Mouse (Mus musculus) heart, postnatal 0 days (tissue): ENCODE results near the gene Os9. TPM values are rescaled to one million over a fixed set of nuclear protein-coding genes. Genes with fewer than 3 reads are reported as not detected.

Experiments used
- ATAC-seq: fragments of 200-750 bp; cut with Nextera tagmentation; 2 replicates; pipeline ENCODE4 v1.8.0; 2017; ENCODE audit warnings: low read depth, moderate number of reproducible peaks, moderate library complexity; ENCODE audit not compliant: insufficient read depth
- DNase-seq: peaks from one replicate; pipeline ENCODE4 v3.0.0-alpha.2; 2016; ENCODE audit warnings: low spot score
- H3K27ac ChIP-seq: fragments of 300-500 bp; sonication (generic); 2 replicates; pipeline ENCODE4 v1.5.1; 2014; ENCODE audit warnings: low read depth, mild to moderate bottlenecking
- H3K27me3 ChIP-seq: fragments of 300-500 bp; sonication (generic); 2 replicates; pipeline ENCODE4 v1.6.1; 2014; ENCODE audit warnings: low read length, mixed read lengths; ENCODE audit not compliant: control insufficient read depth, insufficient read depth
- H3K36me3 ChIP-seq: fragments of 300-500 bp; sonication (generic); replicated peaks from 2 replicates; pipeline ENCODE4 v1.6.1; 2014; ENCODE audit warnings: low read length, mixed read lengths; ENCODE audit not compliant: control insufficient read depth, insufficient read depth
- H3K4me1 ChIP-seq: fragments of 300-500 bp; sonication (generic); 2 replicates; pipeline ENCODE4 v1.6.1; 2014; ENCODE audit warnings: antibody characterized with exemption; ENCODE audit not compliant: control insufficient read depth, insufficient read depth
- H3K4me2 ChIP-seq: fragments of 300-500 bp; sonication (generic); 2 replicates; pipeline ENCODE4 v1.6.1; 2014; ENCODE audit warnings: low read depth, mild to moderate bottlenecking, low read length, moderate library complexity
- H3K4me3 ChIP-seq: fragments of 300-500 bp; sonication (generic); 2 replicates; pipeline ENCODE4 v1.5.1; 2014; ENCODE audit warnings: low read depth, low read length
- H3K9ac ChIP-seq: fragments of 300-500 bp; sonication (generic); replicated peaks from 2 replicates; pipeline ENCODE4 v1.6.1; 2014; ENCODE audit warnings: low read depth, low read length, mixed read lengths
- H3K9me3 ChIP-seq: fragments of 300-500 bp; sonication (generic); replicated peaks from 2 replicates; pipeline ENCODE4 v1.6.1; 2016; ENCODE audit warnings: low read length; ENCODE audit not compliant: control insufficient read depth
- CTCF ChIP-seq: IDR thresholded peaks from 2 replicates; pipeline ENCODE4 v1.5.1; 2016; ENCODE audit warnings: antibody characterized with exemption, control low read depth, low read depth
- EP300 ChIP-seq: IDR thresholded peaks from 2 replicates; pipeline ENCODE4 v1.6.1; 2016; ENCODE audit warnings: antibody characterized with exemption, low read depth
- WGBS: fragments of 180-500 bp; shearing (Covaris S2); extraction: QIAGEN DNeasy Blood & Tissue Kit; methylation state at CpG from one replicate; pipeline ENCODE4 v1.1.7; 2014; 5-methylcytosine and 5-hydroxymethylcytosine counted together
- polyA plus RNA-seq: library from polyadenylated mRNA; unstranded; fragments of >200 nt; fragmentation: Nextera tagmentation; extraction: Ambion mirVana; gene quantifications from 2 replicates; pipeline ENCODE4 v1.2.1, GENCODE M21; 2015
- total RNA-seq: library from RNA; depleted of rRNA; stranded (reverse); fragments of >200 nt; gene quantifications from 2 replicates; pipeline ENCODE4 v1.2.3, GENCODE M21; 2014; ENCODE audit warnings: low replicate concordance

The Os9 gene
- total and polyA plus RNA-seq, 2 experiments from 2014 or later = 39.8 to 40.0 TPM

DNA sequence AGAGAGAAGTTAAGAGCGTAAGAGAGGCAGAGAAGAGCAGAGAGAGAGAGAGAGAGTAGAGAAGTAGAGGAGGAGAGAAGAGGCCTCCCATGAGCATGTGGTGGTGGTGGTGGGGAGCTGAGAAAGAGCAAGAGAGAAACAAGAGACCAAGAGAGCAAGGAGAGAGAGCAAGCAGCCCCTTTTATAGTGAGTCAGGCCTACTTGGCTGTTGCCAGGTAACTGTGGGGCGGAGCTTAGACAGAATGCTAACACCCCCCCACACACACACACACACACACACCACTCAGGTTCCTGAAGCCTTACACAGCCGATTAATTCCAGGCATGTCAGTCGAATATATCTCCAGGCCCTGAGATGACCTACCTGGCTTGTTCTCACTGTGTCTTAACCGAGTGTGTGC lies 24.4 kb upstream of the Os9 start:
- H3K4me2 ChIP-seq = no peak overlapping the region
- no peak overlapping the region for H3K9ac ChIP-seq
- TF ChIP-seq CTCF (no peak), EP300 (no peak)
- no peaks in the 10 kb centered on the region for H3K27me3 ChIP-seq
- ATAC-seq (no peak), DNase-seq (no peak)
- no peaks in the 10 kb centered on the region for H3K36me3 ChIP-seq
- H3K9me3 ChIP-seq = no peaks in the 10 kb centered on the region
- no peak overlapping the region for H3K27ac ChIP-seq
- WGBS = 76% methylated on average over 5 of the region's 5 CpGs
- no peak overlapping the region for H3K4me3 ChIP-seq
- H3K4me1 ChIP-seq = 0 out of 2 replicates have a peak, but pooled peaks cover 4% of the 10 kb centered on the region

DNA sequence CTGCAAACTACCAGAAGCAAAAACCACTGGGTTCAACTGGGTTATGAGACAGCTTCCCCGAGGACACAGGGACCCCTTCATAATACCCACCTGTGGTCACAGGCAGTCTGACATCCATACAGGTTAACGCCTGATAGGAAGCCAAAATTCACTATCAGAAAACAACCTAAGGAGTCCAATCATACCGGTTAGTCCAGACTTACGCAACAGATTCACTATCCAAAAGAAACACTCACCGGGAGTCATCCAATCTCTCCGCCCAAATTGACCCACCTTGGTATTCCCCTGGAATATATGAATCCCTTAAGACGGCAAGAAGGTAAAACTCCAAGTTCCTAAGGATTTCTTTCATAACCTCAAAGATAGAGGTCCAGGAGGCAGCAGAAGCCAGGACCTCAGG lies 23.6 kb upstream of the Os9 start:
- Histone ChIP-seq H3K9me3 (no peaks in the 10 kb centered on the region), H3K4me2 (no peak overlapping the region), H3K4me3 (no peak overlapping the region), H3K9ac (no peak overlapping the region), H3K27ac (no peak overlapping the region), H3K4me1 (0 out of 2 replicates have a peak, but pooled peaks cover 4% of the 10 kb centered on the region), H3K27me3 (no peaks in the 10 kb centered on the region), H3K36me3 (no peaks in the 10 kb centered on the region)
- TF ChIP-seq EP300 (no peak), CTCF (no peak)
- 84% methylated on average over 7 of the region's 7 CpGs for WGBS
- no peak for ATAC-seq
- DNase-seq = no peak

DNA sequence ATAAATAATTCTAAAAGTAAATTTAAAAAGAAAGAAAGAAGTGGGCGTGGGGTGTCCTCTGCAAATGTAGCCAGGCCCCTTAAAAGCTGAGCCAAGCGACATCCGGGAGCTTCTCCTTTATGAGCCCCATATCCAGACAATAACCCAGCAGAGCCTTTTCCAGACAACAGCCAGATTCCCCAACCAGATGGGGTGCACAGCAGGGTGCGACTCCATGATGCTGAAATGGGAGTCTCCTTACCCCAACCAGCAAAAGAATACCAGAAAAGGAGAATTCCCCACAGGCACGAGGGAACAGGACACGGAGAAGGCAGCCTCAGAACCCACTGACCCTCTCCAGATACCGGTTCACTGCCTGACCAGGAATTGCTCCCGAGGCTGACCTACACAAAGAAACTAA lies 22.3 kb upstream of the Os9 start:
- no peaks in the 10 kb centered on the region for H3K36me3 ChIP-seq
- H3K9ac ChIP-seq = no peak overlapping the region
- H3K27me3 ChIP-seq = no peaks in the 10 kb centered on the region
- TF ChIP-seq EP300 = no peak
- 0 out of 2 replicates have a peak, but pooled peaks cover 4% of the 10 kb centered on the region for H3K4me1 ChIP-seq
- WGBS = 79% methylated on average over 8 of the region's 8 CpGs
- no peak overlapping the region for H3K4me3 ChIP-seq
- H3K27ac ChIP-seq = no peak overlapping the region
- no peak overlapping the region for H3K4me2 ChIP-seq
- DNase-seq (no peak), ATAC-seq (no peak)
- no peaks in the 10 kb centered on the region for H3K9me3 ChIP-seq

DNA sequence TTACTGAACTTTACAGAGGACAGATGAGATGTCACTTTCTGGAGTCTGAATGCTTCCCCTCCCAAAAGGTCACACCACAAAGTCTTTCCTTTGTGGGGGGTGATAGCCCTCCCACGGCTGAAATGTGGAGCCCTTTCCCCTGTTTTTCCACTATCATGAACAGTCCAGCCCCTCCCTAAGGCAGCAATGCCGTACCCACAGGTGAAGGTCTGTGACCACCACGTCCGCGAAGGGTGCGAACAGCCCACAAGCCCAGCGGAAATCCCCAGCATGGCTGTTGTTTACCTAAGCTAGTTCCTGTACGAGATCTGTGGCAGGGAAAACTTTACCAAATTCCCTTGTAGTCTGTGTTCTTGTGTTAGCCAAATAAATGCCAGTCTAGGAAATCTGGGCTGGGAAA lies 20.6 kb upstream of the Os9 start:
- TF ChIP-seq CTCF = no peak
- no peak for TF ChIP-seq EP300
- no peaks in the 10 kb centered on the region for H3K27me3 ChIP-seq
- ATAC-seq (no peak), DNase-seq (no peak)
- no peak overlapping the region for H3K9ac ChIP-seq
- no peaks in the 10 kb centered on the region for H3K9me3 ChIP-seq
- H3K27ac ChIP-seq = no peak overlapping the region
- H3K4me3 ChIP-seq = no peak overlapping the region
- H3K4me2 ChIP-seq = no peak overlapping the region
- no peaks in the 10 kb centered on the region for H3K36me3 ChIP-seq
- WGBS = 58% methylated on average over 8 of the region's 8 CpGs
- no peaks in the 10 kb centered on the region for H3K4me1 ChIP-seq

DNA sequence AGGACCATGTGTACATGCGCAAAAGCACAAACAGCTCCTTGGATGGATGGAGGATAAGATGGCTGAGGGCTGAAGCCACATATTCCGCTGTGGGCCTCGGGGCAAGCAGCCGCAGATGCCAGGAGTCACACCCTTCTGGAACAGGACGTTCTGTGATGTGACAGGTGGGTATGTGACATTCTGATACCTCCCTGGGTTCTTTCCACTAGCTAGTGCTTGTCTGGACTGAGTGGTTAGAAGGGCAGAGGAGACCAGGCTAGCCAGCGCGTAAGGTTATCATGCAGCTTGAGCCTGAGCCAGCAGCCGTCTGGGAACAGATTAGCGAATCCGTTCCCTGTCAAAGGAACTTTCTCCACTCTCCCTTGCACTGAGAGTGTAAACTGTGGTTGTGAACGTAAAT lies 20.0 kb upstream of the Os9 start:
- Histone ChIP-seq H3K27me3 (no peaks in the 10 kb centered on the region), H3K9me3 (no peaks in the 10 kb centered on the region), H3K9ac (no peak overlapping the region), H3K4me3 (no peak overlapping the region), H3K4me1 (no peaks in the 10 kb centered on the region), H3K36me3 (no peaks in the 10 kb centered on the region), H3K27ac (no peak overlapping the region), H3K4me2 (no peak overlapping the region)
- WGBS = 56% methylated on average over 11 of the region's 11 CpGs
- ATAC-seq = no peak
- TF ChIP-seq EP300 (no peak), CTCF (no peak)
- DNase-seq = no peak

DNA sequence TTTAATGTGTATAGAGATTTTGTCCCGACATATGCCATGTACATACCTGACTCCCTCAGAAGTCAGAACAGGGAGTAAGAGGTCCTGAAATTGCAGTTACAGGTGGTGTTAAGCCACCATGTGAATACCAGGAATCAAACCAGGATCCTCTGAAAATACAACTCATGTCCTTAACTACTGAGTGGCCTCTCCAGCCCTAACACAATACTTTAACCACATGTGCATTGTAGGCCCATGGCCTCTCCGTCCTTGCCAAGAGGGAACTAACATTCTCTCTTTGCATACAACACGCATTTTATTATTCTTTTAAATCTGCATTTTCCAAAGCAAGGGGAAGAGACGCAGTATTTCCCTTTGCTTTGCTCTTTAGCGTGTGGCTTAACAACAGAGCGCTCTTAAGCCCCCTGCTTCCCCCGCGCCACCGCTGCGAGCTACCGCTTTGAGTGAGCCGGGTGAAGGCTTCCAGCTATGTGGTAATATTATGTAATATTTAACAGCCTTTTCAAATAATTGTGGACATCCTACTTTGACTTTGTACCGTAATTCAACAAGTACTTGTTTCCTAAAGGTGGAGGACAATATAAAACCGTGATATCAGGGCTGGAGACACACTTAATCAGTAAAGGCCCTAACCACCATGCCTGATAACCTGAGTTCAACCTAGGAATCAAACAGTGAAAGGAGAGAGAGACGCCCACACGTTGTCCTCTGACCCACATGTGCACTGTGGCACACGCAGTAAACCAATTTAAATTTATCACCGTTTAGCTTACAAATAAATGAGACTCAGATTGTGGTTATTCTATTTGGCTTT lies 17.6 kb upstream of the Os9 start:
- DNase-seq = no peak
- Histone ChIP-seq H3K9me3 (no peaks in the 10 kb centered on the region), H3K27me3 (no peaks in the 10 kb centered on the region), H3K9ac (no peak overlapping the region), H3K36me3 (no peaks in the 10 kb centered on the region), H3K27ac (no peak overlapping the region), H3K4me3 (no peak overlapping the region), H3K4me1 (no peaks in the 10 kb centered on the region), H3K4me2 (no peak overlapping the region)
- no peak for ATAC-seq
- 82% methylated on average over 18 of the region's 18 CpGs for WGBS
- no peak for TF ChIP-seq EP300
- TF ChIP-seq CTCF = no peak
